Mouse (Mus musculus) kidney, postnatal 0 days (tissue): ENCODE data around the gene Prpf3. TPM values are rescaled to one million over a fixed set of nuclear protein-coding genes. Genes with fewer than 3 reads are reported as not detected.
A peak's percentile ranks its signal among the peaks of the same experiment; 100 is the strongest.

Source experiments
- ATAC-seq: fragments of 200-750 bp; cut with Nextera tagmentation; replicated peaks from 2 replicates; pipeline ENCODE4 v1.8.0; 2017; ENCODE audit warnings: low read depth, moderate number of reproducible peaks, moderate TSS enrichment, moderate library complexity; ENCODE audit not compliant: low FRiP score
- DNase-seq: peaks from one replicate; pipeline ENCODE4 v3.0.0-alpha.2; 2016; ENCODE audit warnings: low spot score
- H3K27ac ChIP-seq: fragments of 300-500 bp; sonication (generic); 2 replicates; pipeline ENCODE4 v1.5.1; 2014; ENCODE audit warnings: mild to moderate bottlenecking
- H3K27me3 ChIP-seq: fragments of 300-500 bp; sonication (generic); 2 replicates; pipeline ENCODE4 v1.6.1; 2014; ENCODE audit warnings: low read length, mixed read lengths; ENCODE audit not compliant: insufficient read depth
- H3K36me3 ChIP-seq: fragments of 300-500 bp; sonication (generic); 2 replicates; pipeline ENCODE4 v1.6.1; 2014; ENCODE audit warnings: low read length, mixed read lengths; ENCODE audit not compliant: insufficient read depth
- H3K4me1 ChIP-seq: fragments of 300-500 bp; sonication (generic); replicated peaks from 2 replicates; pipeline ENCODE4 v1.6.1; 2014; ENCODE audit warnings: antibody characterized with exemption, low read length, mixed read lengths; ENCODE audit not compliant: insufficient read depth
- H3K4me2 ChIP-seq: fragments of 300-500 bp; sonication (generic); 2 replicates; pipeline ENCODE4 v1.6.1; 2014; ENCODE audit warnings: mild to moderate bottlenecking, low read length, moderate library complexity, mixed read lengths
- H3K4me3 ChIP-seq: fragments of 300-500 bp; sonication (generic); replicated peaks from 2 replicates; pipeline ENCODE4 v1.5.1; 2014; ENCODE audit warnings: low read depth, low read length
- H3K9ac ChIP-seq: fragments of 300-500 bp; sonication (generic); 2 replicates; pipeline ENCODE4 v1.6.1; 2014; ENCODE audit warnings: low read depth, low read length
- H3K9me3 ChIP-seq: fragments of 300-500 bp; sonication (generic); replicated peaks from 2 replicates; pipeline ENCODE4 v1.6.1; 2016; ENCODE audit warnings: low read length, inconsistent platforms, mixed read lengths
- CTCF ChIP-seq: IDR thresholded peaks from 2 replicates; pipeline ENCODE4 v1.5.1; 2016; ENCODE audit warnings: antibody characterized with exemption, low read depth, mild to moderate bottlenecking, moderate library complexity
- WGBS: fragments of 180-500 bp; shearing (Covaris S2); extraction: QIAGEN DNeasy Blood & Tissue Kit; methylation state at CpG from one replicate; pipeline ENCODE4 v1.1.7; 2014; 5-methylcytosine and 5-hydroxymethylcytosine counted together
- polyA plus RNA-seq: library from polyadenylated mRNA; unstranded; fragments of >200 nt; fragmentation: Nextera tagmentation; extraction: Ambion mirVana; gene quantifications from 2 replicates; pipeline ENCODE4 v1.2.1, GENCODE M21; 2015

Gene Prpf3
- 30.1 and 31.2 TPM in 2 replicates for polyA plus RNA-seq

DNA sequence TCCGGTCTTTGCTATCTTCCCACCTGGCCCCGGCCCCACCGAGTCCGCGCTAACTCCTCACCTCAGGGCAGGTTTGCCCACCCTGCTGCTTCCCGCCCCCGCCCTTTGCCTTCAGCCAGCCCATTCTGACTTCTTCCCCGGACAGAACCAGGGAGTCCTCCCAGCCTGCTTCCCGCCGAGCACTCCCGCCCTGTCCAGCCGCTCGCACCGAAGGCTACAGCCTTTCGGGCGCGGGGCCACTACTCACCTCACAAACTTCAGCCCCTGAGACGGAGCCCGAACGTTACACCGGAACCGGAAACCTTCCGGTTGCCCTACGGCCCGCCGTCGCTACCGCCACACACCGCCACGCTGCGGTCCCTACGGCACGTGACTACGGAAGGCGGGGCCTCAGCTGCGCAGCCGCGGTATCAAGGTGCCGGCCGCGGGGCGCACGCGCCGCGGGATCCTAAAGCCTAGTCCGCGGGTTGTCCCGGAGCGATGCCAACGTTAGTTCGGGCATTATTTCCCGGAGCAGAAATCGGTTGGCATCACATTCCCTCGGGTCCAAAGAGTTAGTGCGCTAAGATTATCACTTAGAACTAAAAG is at the start of gene Prpf3:
Prpf3 (minus strand) TSS at position 384 of the 588 bp plus-strand sequence.
- TF ChIP-seq CTCF, result peak; percentile 21; the same call in 1 of the 2 replicates
- peak within 1 kb of the TSS; percentile 91 for H3K4me3 ChIP-seq
- DNase-seq, result peak; percentile 96
- H3K36me3 ChIP-seq, result peaks cover 24% of the 10 kb centered on the region
- peak; percentile 97 for ATAC-seq
- H3K4me2 ChIP-seq, result peak within 1 kb of the TSS; percentile 87
- peak within 1 kb of the TSS; percentile 79 for H3K27ac ChIP-seq
- H3K9me3 ChIP-seq, result no peaks in the 10 kb centered on the region
- peak within 1 kb of the TSS; percentile 92 for H3K9ac ChIP-seq
- WGBS, result under 1% methylated on average over 56 of the region's 56 CpGs
- H3K4me1 ChIP-seq, result 0 out of 2 replicates have a peak, but pooled peaks cover 3% of the 10 kb centered on the region
- no peaks in the 10 kb centered on the region for H3K27me3 ChIP-seq

DNA sequence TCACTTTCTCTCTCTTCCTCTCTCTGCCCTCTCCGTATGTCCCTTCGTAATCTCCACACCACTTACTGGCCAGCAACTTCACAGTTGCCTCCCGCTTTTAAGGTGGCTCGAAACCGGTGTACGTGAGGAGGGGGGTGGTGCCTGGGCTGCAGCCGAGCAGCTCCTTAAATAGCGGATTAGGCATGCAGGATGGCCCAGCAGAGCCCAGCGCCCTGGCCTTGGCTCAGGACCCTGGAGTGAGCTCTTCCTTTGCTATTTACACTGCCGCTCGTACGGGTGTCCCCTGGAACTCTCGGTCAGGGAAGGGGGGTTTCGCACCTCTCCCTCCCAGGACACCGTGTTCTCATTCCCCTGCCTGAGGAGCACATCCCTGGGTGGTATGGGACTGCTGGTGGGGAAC is 48.9 kb upstream of the Prpf3 start, which contains the start of gene Car14:
Car14 (minus strand) TSS at position 124 of the 400 bp plus-strand sequence.
- no peak for TF ChIP-seq CTCF
- peak within 1 kb of the TSS; percentile 22 for H3K4me3 ChIP-seq
- 1% methylated on average over 15 of the region's 15 CpGs for WGBS
- peak within 1 kb of the TSS; percentile 47; the same call in 1 of the 2 replicates for H3K27ac ChIP-seq
- no peaks in the 10 kb centered on the region for H3K27me3 ChIP-seq
- no peaks in the 10 kb centered on the region for H3K9me3 ChIP-seq
- no peaks in the 10 kb centered on the region for H3K36me3 ChIP-seq
- ATAC-seq (no peak), DNase-seq (peak; percentile 27)
- H3K9ac ChIP-seq, result peak within 1 kb of the TSS; percentile 27; the same call in 1 of the 2 replicates
- H3K4me1 ChIP-seq, result peaks cover 13% of the 10 kb centered on the region
- H3K4me2 ChIP-seq, result peak within 1 kb of the TSS; percentile 57

DNA sequence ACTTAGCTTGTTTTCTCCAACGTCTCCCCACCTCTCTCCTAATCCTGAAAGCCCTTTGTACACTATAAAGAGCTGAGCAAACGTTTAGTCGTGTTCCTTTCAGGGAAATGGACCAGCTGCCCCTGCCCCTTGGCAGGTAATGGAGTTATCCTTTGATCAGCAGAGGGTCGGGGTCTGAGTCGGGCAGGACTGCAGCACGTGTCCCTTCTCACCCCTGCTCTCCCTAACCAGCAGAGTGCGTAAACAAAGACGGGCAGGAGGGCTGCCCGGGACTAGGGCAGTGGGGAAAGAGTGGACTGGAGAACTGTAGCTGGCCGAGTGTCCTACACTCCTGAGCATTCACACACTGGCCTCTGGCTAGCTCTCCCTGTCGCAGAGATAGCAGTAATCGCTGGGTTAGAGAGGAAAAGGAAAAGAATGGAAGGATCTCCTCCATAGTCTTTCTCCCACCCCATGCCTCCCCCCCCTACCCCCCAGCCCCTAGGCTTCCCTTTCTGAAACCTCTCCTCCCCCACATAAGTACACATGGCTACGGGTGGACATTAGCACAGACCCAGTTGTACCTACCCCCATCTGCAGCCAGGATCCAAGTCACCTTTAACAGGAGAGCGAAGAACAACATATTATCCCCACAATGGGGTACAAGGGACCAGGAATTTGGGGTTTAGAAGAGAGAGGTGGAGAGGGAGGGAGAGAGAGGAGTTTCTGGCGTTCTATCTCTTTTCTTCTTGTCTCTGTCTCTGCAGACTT is 48.2 kb upstream of the Prpf3 start:
- no peaks in the 10 kb centered on the region for H3K36me3 ChIP-seq
- H3K27ac ChIP-seq, result peak overlapping the region; percentile 47; the same call in 1 of the 2 replicates
- DNase-seq (peak; percentile 29), ATAC-seq (peak; percentile 50; the same call in 1 of the 2 replicates)
- H3K4me2 ChIP-seq, result peak overlapping the region; percentile 57
- WGBS, result 11% methylated on average over 15 of the region's 15 CpGs
- no peak for TF ChIP-seq CTCF
- H3K4me3 ChIP-seq, result peak overlapping the region; percentile 22; the same call in 1 of the 2 replicates
- H3K4me1 ChIP-seq, result peaks cover 13% of the 10 kb centered on the region
- 0 out of 2 replicates have a peak overlapping the region, but pooled peaks have one; percentile 27 for H3K9ac ChIP-seq
- no peaks in the 10 kb centered on the region for H3K9me3 ChIP-seq
- H3K27me3 ChIP-seq, result no peaks in the 10 kb centered on the region

DNA sequence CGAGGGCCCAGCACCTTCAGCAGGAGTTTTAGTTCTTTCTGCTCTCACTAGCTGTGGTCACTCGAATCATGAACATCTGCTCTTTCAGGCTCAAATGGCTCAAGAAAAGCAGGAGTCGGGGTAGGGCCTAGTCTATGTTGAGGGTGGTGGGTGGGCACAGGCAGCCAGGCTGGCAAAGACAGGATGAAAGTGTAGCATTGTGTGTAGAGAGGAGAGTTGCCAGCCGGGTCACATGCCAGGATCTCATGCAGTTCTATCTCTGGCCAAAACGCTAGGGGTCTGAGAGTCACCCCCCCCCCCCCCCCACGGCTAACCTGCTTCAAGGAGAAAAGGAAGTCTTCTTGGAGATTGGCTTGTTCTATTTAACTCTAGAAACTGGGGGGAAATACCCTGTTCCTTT is 47.0 kb upstream of the Prpf3 start:
- Histone ChIP-seq H3K27ac (0 out of 2 replicates have a peak overlapping the region, but pooled peaks have one; percentile 13), H3K4me1 (peaks cover 13% of the 10 kb centered on the region), H3K9ac (no peak overlapping the region)

DNA sequence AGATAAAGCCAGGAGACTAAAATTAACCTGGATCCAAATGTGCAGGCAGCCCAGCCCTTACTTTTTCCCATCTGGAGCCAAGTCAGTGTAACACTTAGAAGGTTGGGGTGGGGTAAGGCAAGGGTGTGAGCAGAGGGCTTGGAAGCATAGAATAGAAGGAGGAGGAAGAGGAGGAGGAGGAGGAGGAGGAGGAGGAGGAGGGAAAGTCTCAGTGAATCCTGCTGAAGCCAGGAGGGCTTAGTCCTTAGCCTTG is 46.6 kb upstream of the Prpf3 start:
- no peak for ATAC-seq
- Histone ChIP-seq H3K27me3 (no peaks in the 10 kb centered on the region), H3K4me3 (no peak overlapping the region), H3K9me3 (no peaks in the 10 kb centered on the region), H3K4me1 (peaks cover 13% of the 10 kb centered on the region), H3K36me3 (no peaks in the 10 kb centered on the region), H3K27ac (0 out of 2 replicates have a peak overlapping the region, but pooled peaks have one; percentile 13), H3K4me2 (no peak overlapping the region), H3K9ac (no peak overlapping the region)
- TF ChIP-seq CTCF, result no peak
- no peak for DNase-seq

More for the DNA sequence above, 47.0 kb upstream of the Prpf3 start:
- no peak overlapping the region for H3K4me2 ChIP-seq
- TF ChIP-seq CTCF, result no peak
- H3K9me3 ChIP-seq, result no peaks in the 10 kb centered on the region
- DNase-seq (no peak), ATAC-seq (no peak)
- H3K27me3 ChIP-seq, result no peaks in the 10 kb centered on the region
- 30% methylated on average over 6 of the region's 6 CpGs for WGBS
- no peak overlapping the region for H3K4me3 ChIP-seq
- H3K36me3 ChIP-seq, result no peaks in the 10 kb centered on the region

DNA sequence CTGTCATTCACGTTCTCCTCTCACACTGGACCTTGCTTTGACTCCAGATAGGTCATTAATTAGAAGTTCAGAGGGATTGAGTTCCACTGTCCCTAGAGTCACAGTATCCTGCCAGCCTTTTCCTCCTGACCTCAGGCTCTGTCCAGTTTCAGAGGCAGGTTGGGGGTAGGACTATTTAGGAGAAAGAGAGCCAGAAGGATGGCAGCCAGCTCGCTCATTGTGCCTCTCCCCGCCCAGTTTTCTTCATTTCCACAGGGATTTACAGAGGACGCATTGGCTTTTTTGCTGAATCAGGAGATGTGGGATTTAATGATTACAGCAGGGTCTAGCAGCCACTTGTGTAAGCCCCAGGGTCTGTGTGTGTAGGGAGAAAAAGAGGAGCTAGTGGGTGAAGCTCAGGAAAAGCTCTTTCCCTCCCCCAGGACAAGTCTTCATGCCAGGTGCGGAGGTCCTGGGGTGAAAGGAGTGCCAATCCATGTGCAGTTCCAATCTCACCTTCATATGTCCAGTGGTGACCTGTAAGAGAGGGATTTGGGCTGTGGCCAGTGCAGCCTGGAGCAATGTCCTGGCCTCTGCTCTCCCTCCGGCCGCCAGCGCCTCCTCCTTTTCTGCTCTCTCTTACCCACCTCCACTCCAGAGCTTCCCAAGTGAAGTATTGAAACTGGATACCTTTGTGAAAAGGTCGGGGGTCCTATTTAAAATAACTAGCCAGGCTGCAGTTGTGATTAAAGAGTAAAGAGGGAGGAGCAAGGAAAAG is 46.1 kb upstream of the Prpf3 start:
- Histone ChIP-seq H3K9me3 (no peaks in the 10 kb centered on the region), H3K27ac (no peak overlapping the region), H3K4me2 (no peak overlapping the region), H3K9ac (no peak overlapping the region), H3K4me3 (no peak overlapping the region), H3K4me1 (peaks cover 13% of the 10 kb centered on the region), H3K36me3 (no peaks in the 10 kb centered on the region), H3K27me3 (no peaks in the 10 kb centered on the region)
- WGBS, result 30% methylated on average over 9 of the region's 9 CpGs
- no peak for DNase-seq
- no peak for TF ChIP-seq CTCF
- no peak for ATAC-seq
